Mouse (Mus musculus) brown adipose tissue, adult 24 weeks (tissue): Measurements from ENCODE around the gene Gm5475. TPM values are rescaled to one million over a fixed set of nuclear protein-coding genes. Genes with fewer than 3 reads are reported as not detected.

Experiments used
- H3K27ac ChIP-seq: fragments of 200-500 bp; replicated peaks from 2 replicates; pipeline ENCODE4 v1.5.1; 2012; ENCODE audit warnings: low read depth, mild to moderate bottlenecking, low read length
- H3K4me1 ChIP-seq: fragments of 200-500 bp; 2 replicates; pipeline ENCODE4 v1.6.1; 2012; ENCODE audit warnings: low read length, mixed read lengths; ENCODE audit not compliant: control insufficient read depth, insufficient read depth, insufficient read length
- H3K4me3 ChIP-seq: fragments of 200-500 bp; 2 replicates; pipeline ENCODE4 v1.5.1; 2012; ENCODE audit warnings: low read depth, mild to moderate bottlenecking, low read length, moderate library complexity; ENCODE audit not compliant: insufficient read depth
- polyA plus RNA-seq: library from polyadenylated mRNA; stranded (reverse); fragments of >200 nt; gene quantifications from 2 replicates; pipeline ENCODE4 v1.2.4, GENCODE M21; 2012; ENCODE audit not compliant: missing spikeins, insufficient read depth, insufficient read length

Gm5475 gene
- polyA plus RNA-seq, 1 experiment = not detected

GRCm38 (mm10) chr15:100452486-100452885, 30.5 kb downstream of the Gm5475 start:
- H3K4me1 ChIP-seq = no peaks in the 10 kb centered on the region
- H3K4me3 ChIP-seq = no peak overlapping the region
- no peak overlapping the region for H3K27ac ChIP-seq

- Histone ChIP-seq H3K4me1 (no peaks in the 10 kb centered on the region), H3K4me3 (no peak overlapping the region), H3K27ac (0 out of 2 replicates have a peak overlapping the region, but pooled peaks have one; percentile 21)
These were observed 34.5 kb downstream of the Gm5475 start for GRCm38 (mm10) chr15:100456356-100456991.

GRCm38 (mm10) chr15:100457340-100457739, 35.4 kb downstream of the Gm5475 start:
- H3K27ac ChIP-seq = no peak overlapping the region
- H3K4me1 ChIP-seq = no peaks in the 10 kb centered on the region
- no peak overlapping the region for H3K4me3 ChIP-seq

- Histone ChIP-seq H3K4me1 (no peaks in the 10 kb centered on the region), H3K27ac (no peak overlapping the region), H3K4me3 (no peak overlapping the region)
These were observed 36.1 kb downstream of the Gm5475 start for GRCm38 (mm10) chr15:100458055-100458454.

- Histone ChIP-seq H3K4me3 (no peak overlapping the region), H3K4me1 (no peaks in the 10 kb centered on the region), H3K27ac (no peak overlapping the region)
These were observed 39.0 kb downstream of the Gm5475 start for GRCm38 (mm10) chr15:100460942-100461341.

GRCm38 (mm10) chr15:100461646-100462045, 39.7 kb downstream of the Gm5475 start:
- H3K4me1 ChIP-seq = no peaks in the 10 kb centered on the region
- H3K4me3 ChIP-seq = no peak overlapping the region
- peak overlapping the region; percentile 26; the same call in 1 of the 2 replicates for H3K27ac ChIP-seq

GRCm38 (mm10) chr15:100462086-100462485, 40.1 kb downstream of the Gm5475 start:
- Histone ChIP-seq H3K4me3 (no peak overlapping the region), H3K27ac (peak overlapping the region; percentile 26; the same call in 1 of the 2 replicates), H3K4me1 (no peaks in the 10 kb centered on the region)

GRCm38 (mm10) chr15:100463712-100464111, 41.8 kb downstream of the Gm5475 start:
- Histone ChIP-seq H3K4me3 (no peak overlapping the region), H3K4me1 (no peaks in the 10 kb centered on the region), H3K27ac (no peak overlapping the region)

- H3K4me3 ChIP-seq = no peak overlapping the region
- no peak overlapping the region for H3K27ac ChIP-seq
These were observed 43.5 kb downstream of the Gm5475 start for GRCm38 (mm10) chr15:100465432-100465831.

GRCm38 (mm10) chr15:100467738-100468137, 45.8 kb downstream of the Gm5475 start:
- H3K27ac ChIP-seq = peak overlapping the region; percentile 52; the same call in 1 of the 2 replicates
- no peaks in the 10 kb centered on the region for H3K4me1 ChIP-seq
- peak overlapping the region; percentile 87 for H3K4me3 ChIP-seq

More at GRCm38 (mm10) chr15:100465432-100465831, 43.5 kb downstream of the Gm5475 start:
- H3K4me1 ChIP-seq = no peaks in the 10 kb centered on the region

- peak within 1 kb of the TSS; percentile 87 for H3K4me3 ChIP-seq
- H3K27ac ChIP-seq = peak within 1 kb of the TSS; percentile 88
- H3K4me1 ChIP-seq = no peaks in the 10 kb centered on the region
These were observed 46.6 kb downstream of the Gm5475 start, which contains the start of gene Letmd1 for GRCm38 (mm10) chr15:100468295-100469188. Letmd1 (plus strand) TSS chr15:100469023.

- H3K4me1 ChIP-seq = no peaks in the 10 kb centered on the region
- H3K4me3 ChIP-seq = peak overlapping the region; percentile 87
- H3K27ac ChIP-seq = peak overlapping the region; percentile 88
These were observed 47.2 kb downstream of the Gm5475 start for GRCm38 (mm10) chr15:100469189-100469545.

- peak overlapping the region; percentile 88; the same call in 1 of the 2 replicates for H3K27ac ChIP-seq
- H3K4me3 ChIP-seq = peak overlapping the region; percentile 87
- H3K4me1 ChIP-seq = no peaks in the 10 kb centered on the region
These were observed 48.1 kb downstream of the Gm5475 start for GRCm38 (mm10) chr15:100470037-100470436.

- no peak overlapping the region for H3K27ac ChIP-seq
- H3K4me3 ChIP-seq = no peak overlapping the region
- no peaks in the 10 kb centered on the region for H3K4me1 ChIP-seq
These were observed 52.1 kb downstream of the Gm5475 start for GRCm38 (mm10) chr15:100473926-100474503.
